Mouse (Mus musculus): ENCODE data around the gene Slc25a33. TPM values are rescaled to one million over a fixed set of nuclear protein-coding genes. Genes with fewer than 3 reads are reported as not detected.
"Not testable (repeated sequence)": the region's sequence is repeated elsewhere in the genome, so short reads cannot be mapped to it uniquely, and the experiment has no call there.

Slc25a33 gene
- total and polyA plus RNA-seq, 2 experiments from 2014 or later: 20.4 to 39.6 TPM

GRCm38 (mm10) chr4:149772394-149772793, 1.7 kb downstream of the Slc25a33 start:
- 15% methylated on average over 2 of the region's 2 CpGs for WGBS
- H3K4me1 ChIP-seq (ENCODE audit: insufficient read depth, low read length): peaks cover 11% of the 10 kb centered on the region; the same call in 1 of the 2 replicates
- peak; percentile 69 for TF ChIP-seq CTCF (IDR thresholded peaks at IDR 0.05; ENCODE audit: low read depth)
- H3K27ac ChIP-seq: no peak overlapping the region
- no peaks in the 10 kb centered on the region for H3K9me3 ChIP-seq (ENCODE audit: low read length)
- H3K4me2 ChIP-seq (ENCODE audit: low read depth, low read length): peak overlapping the region; percentile 100
- no peaks in the 10 kb centered on the region for H3K36me3 ChIP-seq (ENCODE audit: insufficient read depth, low read length)
- H3K27me3 ChIP-seq (ENCODE audit: insufficient read depth, low read length): no peaks in the 10 kb centered on the region
- ATAC-seq (no peak), DNase-seq (ENCODE audit: low spot score) (peak; percentile 70)
- no peak overlapping the region for H3K9ac ChIP-seq (replicated peaks; ENCODE audit: low read length)
- no peak overlapping the region for H3K4me3 ChIP-seq (ENCODE audit: low read length)

- Histone ChIP-seq H3K4me1 (ENCODE audit: insufficient read depth, low read length) (no peaks in the 10 kb centered on the region), H3K27me3 (ENCODE audit: insufficient read depth, low read length) (no peaks in the 10 kb centered on the region), H3K27ac (no peak overlapping the region), H3K9ac (replicated peaks; ENCODE audit: low read length) (no peak overlapping the region), H3K4me3 (ENCODE audit: low read length) (no peak overlapping the region), H3K9me3 (ENCODE audit: low read length) (no peaks in the 10 kb centered on the region), H3K4me2 (ENCODE audit: low read depth, low read length) (no peak overlapping the region), H3K36me3 (ENCODE audit: insufficient read depth, low read length) (no peaks in the 10 kb centered on the region; the same call in 1 of the 2 replicates)
- ATAC-seq: no peak
- DNase-seq (ENCODE audit: low spot score): no peak
- no peak for TF ChIP-seq CTCF (IDR thresholded peaks at IDR 0.05; ENCODE audit: low read depth)
- 94% methylated on average over 5 of the region's 5 CpGs for WGBS
These were observed 8.9 kb downstream of the Slc25a33 start for GRCm38 (mm10) chr4:149765201-149765600.

- Histone ChIP-seq H3K27me3 (ENCODE audit: insufficient read depth, low read length) (no peaks in the 10 kb centered on the region), H3K9ac (replicated peaks; ENCODE audit: low read length) (no peak overlapping the region), H3K4me3 (ENCODE audit: low read length) (no peak overlapping the region), H3K4me1 (ENCODE audit: insufficient read depth, low read length) (no peaks in the 10 kb centered on the region), H3K36me3 (ENCODE audit: insufficient read depth, low read length) (no peaks in the 10 kb centered on the region; the same call in 1 of the 2 replicates), H3K27ac (no peak overlapping the region), H3K9me3 (ENCODE audit: low read length) (no peaks in the 10 kb centered on the region), H3K4me2 (ENCODE audit: low read depth, low read length) (no peak overlapping the region)
- TF ChIP-seq CTCF (IDR thresholded peaks at IDR 0.05; ENCODE audit: low read depth): no peak
- no peak for ATAC-seq
- DNase-seq (ENCODE audit: low spot score): no peak
- 86% methylated on average over 2 of the region's 2 CpGs for WGBS
These were observed 10.7 kb downstream of the Slc25a33 start for GRCm38 (mm10) chr4:149763335-149763734.

GRCm38 (mm10) chr4:149759517-149759916, 14.6 kb downstream of the Slc25a33 start:
- ATAC-seq: no peak
- H3K27me3 ChIP-seq (ENCODE audit: insufficient read depth, low read length): no peaks in the 10 kb centered on the region
- H3K4me2 ChIP-seq (ENCODE audit: low read depth, low read length): no peak overlapping the region

GRCm38 (mm10) chr4:149758423-149758822, 15.7 kb downstream of the Slc25a33 start:
- no peak for TF ChIP-seq CTCF (IDR thresholded peaks at IDR 0.05; ENCODE audit: low read depth)
- Histone ChIP-seq H3K36me3 (ENCODE audit: insufficient read depth, low read length) (peaks cover 5% of the 10 kb centered on the region), H3K4me3 (ENCODE audit: low read length) (no peak overlapping the region), H3K9ac (replicated peaks; ENCODE audit: low read length) (0 out of 2 replicates have a peak overlapping the region, but pooled peaks have one; percentile 1), H3K4me1 (ENCODE audit: insufficient read depth, low read length) (no peaks in the 10 kb centered on the region), H3K27ac (no peak overlapping the region), H3K9me3 (ENCODE audit: low read length) (no peaks in the 10 kb centered on the region), H3K4me2 (ENCODE audit: low read depth, low read length) (no peak overlapping the region), H3K27me3 (ENCODE audit: insufficient read depth, low read length) (no peaks in the 10 kb centered on the region)
- no peak for ATAC-seq
- WGBS: 60% methylated on average over 6 of the region's 6 CpGs
- no peak for DNase-seq (ENCODE audit: low spot score)

More at GRCm38 (mm10) chr4:149759517-149759916, 14.6 kb downstream of the Slc25a33 start:
- peaks cover 5% of the 10 kb centered on the region for H3K36me3 ChIP-seq (ENCODE audit: insufficient read depth, low read length)
- DNase-seq (ENCODE audit: low spot score): no peak
- no peak overlapping the region for H3K9ac ChIP-seq (replicated peaks; ENCODE audit: low read length)
- no peaks in the 10 kb centered on the region for H3K4me1 ChIP-seq (ENCODE audit: insufficient read depth, low read length)
- 71% methylated on average over 5 of the region's 5 CpGs for WGBS
- no peak overlapping the region for H3K27ac ChIP-seq
- no peak overlapping the region for H3K4me3 ChIP-seq (ENCODE audit: low read length)
- no peaks in the 10 kb centered on the region for H3K9me3 ChIP-seq (ENCODE audit: low read length)
- no peak for TF ChIP-seq CTCF (IDR thresholded peaks at IDR 0.05; ENCODE audit: low read depth)

- not testable (repeated sequence) for DNase-seq (ENCODE audit: low spot score); H3K9me3 ChIP-seq (ENCODE audit: low read length); H3K4me1 ChIP-seq (ENCODE audit: insufficient read depth, low read length); H3K27me3 ChIP-seq (ENCODE audit: insufficient read depth, low read length); H3K9ac ChIP-seq (replicated peaks; ENCODE audit: low read length); H3K4me2 ChIP-seq (ENCODE audit: low read depth, low read length); ATAC-seq; H3K4me3 ChIP-seq (ENCODE audit: low read length); H3K27ac ChIP-seq; H3K36me3 ChIP-seq (ENCODE audit: insufficient read depth, low read length)
- 86% methylated on average over 7 of the region's 7 CpGs for WGBS
These were observed 17.5 kb downstream of the Slc25a33 start for GRCm38 (mm10) chr4:149756546-149756945.

- WGBS: 39% methylated on average over 3 of the region's 3 CpGs
- no peak overlapping the region for H3K27ac ChIP-seq
- H3K4me1 ChIP-seq (ENCODE audit: insufficient read depth, low read length): no peaks in the 10 kb centered on the region
- peaks cover 5% of the 10 kb centered on the region for H3K36me3 ChIP-seq (ENCODE audit: insufficient read depth, low read length)
- H3K27me3 ChIP-seq (ENCODE audit: insufficient read depth, low read length): no peaks in the 10 kb centered on the region
- ATAC-seq (no peak), DNase-seq (ENCODE audit: low spot score) (no peak)
- H3K9ac ChIP-seq (replicated peaks; ENCODE audit: low read length): no peak overlapping the region
- no peak overlapping the region for H3K4me3 ChIP-seq (ENCODE audit: low read length)
- TF ChIP-seq CTCF (IDR thresholded peaks at IDR 0.05; ENCODE audit: low read depth): no peak
- no peaks in the 10 kb centered on the region for H3K9me3 ChIP-seq (ENCODE audit: low read length)
- H3K4me2 ChIP-seq (ENCODE audit: low read depth, low read length): no peak overlapping the region
These were observed 21.2 kb downstream of the Slc25a33 start for GRCm38 (mm10) chr4:149752836-149753235.

Data from hindbrain, postnatal 0 days (tissue).